8 mouse cellular contexts compared by ENCODE assay signal in genomic region chr9:88241203-88241995, GRCm38 (mm10).
DNase-seq lines count a peak whose midpoint lies in the region; ATAC-seq and TF ChIP-seq lines count a peak whose summit lies in the region.

No protein-coding gene starts in this region.

- H3K4me1 ChIP-seq in bone marrow, adult 2 months (ENCODE audit: control insufficient read depth, insufficient read depth, low read length): peaks cover 1% of the 10 kb centered on the region; the same call in 1 of the 2 replicates
- H3K4me1 ChIP-seq in embryonic fibroblast, embryonic 13.5 days (ENCODE audit: control insufficient read depth, insufficient read depth, low read length): no peaks in the 10 kb centered on the region
- no peaks in the 10 kb centered on the region for H3K4me1 ChIP-seq in heart, embryonic 11.5 days (ENCODE audit: control insufficient read depth, insufficient read depth, low read length)
- peaks cover 6% of the 10 kb centered on the region; the same call in 1 of the 2 replicates for H3K4me1 ChIP-seq in kidney, embryonic 16.5 days (ENCODE audit: insufficient read depth, low read length)
- no peaks in the 10 kb centered on the region; the same call in 1 of the 2 replicates for H3K4me1 ChIP-seq in liver, adult 2 months (ENCODE audit: control insufficient read depth, insufficient read depth, low read length)

- 6% methylated on average over 18 of the region's 18 CpGs for WGBS in bone marrow, adult 2 months
- WGBS in heart, embryonic 11.5 days (ENCODE audit: insufficient replicate concordance): 5% methylated on average over 18 of the region's 18 CpGs
- WGBS in kidney, embryonic 16.5 days: 4% methylated on average over 18 of the region's 18 CpGs
- 6% methylated on average over 18 of the region's 18 CpGs for WGBS in liver, adult 2 months

- peak; percentile 46; the same call in 1 of the 2 replicates for TF ChIP-seq CTCF in bone marrow, adult 2 months (IDR thresholded peaks at IDR 0.05; ENCODE audit: control insufficient read depth, insufficient read depth, low read length)
- TF ChIP-seq CTCF in embryonic fibroblast, embryonic 13.5 days (IDR thresholded peaks at IDR 0.05; ENCODE audit: borderline replicate concordance, insufficient read depth, low read length): peak; percentile 33; the same call in 1 of the 2 replicates
- peak; percentile 70 for TF ChIP-seq CTCF in liver, adult 2 months (IDR thresholded peaks at IDR 0.05; ENCODE audit: low read depth, low read length)

- peak overlapping the region; percentile 25 for H3K4me3 ChIP-seq in bone marrow, adult 2 months (replicated peaks; ENCODE audit: control insufficient read depth, low read depth, low read length)
- peak overlapping the region; percentile 18; the same call in 1 of the 2 replicates for H3K4me3 ChIP-seq in embryonic fibroblast, embryonic 13.5 days (ENCODE audit: insufficient read depth, low read length)
- H3K4me3 ChIP-seq in heart, embryonic 11.5 days (ENCODE audit: low read depth, low read length): peak overlapping the region; percentile 38
- peak overlapping the region; percentile 40 for H3K4me3 ChIP-seq in kidney, embryonic 16.5 days (ENCODE audit: low read length)
- peak overlapping the region; percentile 6; the same call in 1 of the 2 replicates for H3K4me3 ChIP-seq in liver, adult 2 months (ENCODE audit: insufficient read depth, low read depth, low read length)
- H3K4me3 ChIP-seq in myocyte: no peak overlapping the region

- no peak overlapping the region for H3K27ac ChIP-seq in bone marrow, adult 2 months (ENCODE audit: control insufficient read depth, insufficient read depth, low read depth, low read length, poor library complexity)
- H3K27ac ChIP-seq in embryonic fibroblast, embryonic 13.5 days (ENCODE audit: insufficient read depth, low read length): no peak overlapping the region
- peak overlapping the region; percentile 68 for H3K27ac ChIP-seq in heart, embryonic 11.5 days (ENCODE audit: low read depth, low read length)
- H3K27ac ChIP-seq in kidney, embryonic 16.5 days (ENCODE audit: low read length): no peak overlapping the region
- no peak overlapping the region for H3K27ac ChIP-seq in liver, adult 2 months (replicated peaks; ENCODE audit: insufficient read depth, low read depth, low read length)

- no peak overlapping the region for H3ac ChIP-seq in myocyte (ENCODE audit: control insufficient read depth, insufficient read length)

- peak overlapping the region; percentile 65 for H3K9ac ChIP-seq in heart, embryonic 11.5 days (ENCODE audit: low read depth, low read length)
- H3K9ac ChIP-seq in kidney, embryonic 16.5 days (replicated peaks; ENCODE audit: low read length): peak overlapping the region; percentile 65
- peak overlapping the region; percentile 27; the same call in 1 of the 2 replicates for H3K9ac ChIP-seq in liver, adult 2 months (ENCODE audit: low read depth, low read length)

- H3K4me2 ChIP-seq in heart, embryonic 11.5 days: peak overlapping the region; percentile 70
- peak overlapping the region; percentile 85 for H3K4me2 ChIP-seq in kidney, embryonic 16.5 days (replicated peaks; ENCODE audit: low read depth, low read length)
- H3K4me2 ChIP-seq in myocyte (ENCODE audit: low read depth): peak overlapping the region; percentile 77

- no peaks in the 10 kb centered on the region for H3K79me2 ChIP-seq in liver, adult 2 months (ENCODE audit: control insufficient read depth, insufficient read depth, low read length)
- H3K79me2 ChIP-seq in myocyte (ENCODE audit: control insufficient read depth, insufficient read depth): no peaks in the 10 kb centered on the region

- H3K9me3 ChIP-seq in heart, embryonic 11.5 days (replicated peaks; ENCODE audit: control insufficient read depth, low read length): no peaks in the 10 kb centered on the region
- H3K9me3 ChIP-seq in kidney, embryonic 16.5 days (ENCODE audit: low read length): no peaks in the 10 kb centered on the region

- peak; percentile 79 for ATAC-seq in heart, embryonic 11.5 days (replicated peaks; ENCODE audit: insufficient number of reproducible peaks, low FRiP score, low TSS enrichment)
- ATAC-seq in kidney, embryonic 16.5 days (ENCODE audit: low FRiP score, low TSS enrichment): peak; percentile 96

- TF ChIP-seq POLR2A in bone marrow, adult 2 months (IDR thresholded peaks at IDR 0.05; ENCODE audit: borderline replicate concordance, control insufficient read depth, low read depth, low read length): no peak
- peak; percentile 87 for TF ChIP-seq POLR2A in embryonic fibroblast, embryonic 13.5 days (IDR thresholded peaks at IDR 0.05; ENCODE audit: low read depth, low read length)
- no peak for TF ChIP-seq POLR2A in liver, adult 2 months (IDR thresholded peaks at IDR 0.05; ENCODE audit: extremely low read depth, insufficient read depth, low read length)
- peak; percentile 36 for TF ChIP-seq POLR2A in myocyte (IDR thresholded peaks at IDR 0.05; ENCODE audit: insufficient read length, low read depth)

- no peaks in the 10 kb centered on the region for H3K27me3 ChIP-seq in heart, embryonic 11.5 days (ENCODE audit: control insufficient read depth, insufficient read depth, low read length)
- no peaks in the 10 kb centered on the region for H3K27me3 ChIP-seq in kidney, embryonic 16.5 days (ENCODE audit: insufficient read depth, low read length)
- H3K27me3 ChIP-seq in liver, adult 2 months (ENCODE audit: control insufficient read depth, insufficient read depth, low read length): no peaks in the 10 kb centered on the region
- H3K27me3 ChIP-seq in myocyte (ENCODE audit: control insufficient read depth, insufficient read depth, insufficient read length): no peaks in the 10 kb centered on the region
- H3K27me3 ChIP-seq in splenic B cell, adult 2 months (ENCODE audit: control insufficient read depth, insufficient read depth, low read length, poor library complexity, severe bottlenecking): no peaks in the 10 kb centered on the region

- H3K36me3 ChIP-seq in heart, embryonic 11.5 days (ENCODE audit: control insufficient read depth, insufficient read depth, low read length): no peaks in the 10 kb centered on the region
- H3K36me3 ChIP-seq in kidney, embryonic 16.5 days (ENCODE audit: insufficient read depth, low read length): no peaks in the 10 kb centered on the region
- no peaks in the 10 kb centered on the region for H3K36me3 ChIP-seq in liver, adult 2 months (ENCODE audit: control insufficient read depth, insufficient read depth, low read length)
- H3K36me3 ChIP-seq in myocyte (ENCODE audit: control insufficient read depth, insufficient read depth): no peaks in the 10 kb centered on the region
- H3K36me3 ChIP-seq in splenic B cell, adult 2 months (ENCODE audit: control insufficient read depth, insufficient read depth, low read length, poor library complexity, severe bottlenecking): no peaks in the 10 kb centered on the region

- DNase-seq in B cell, adult 2 months: peak; percentile 63 to 68
- peak; percentile 82 for DNase-seq in liver, adult 2 months (ENCODE audit: extremely low read depth, low read depth, low spot score)
- DNase-seq in splenic B cell, adult 2 months (ENCODE audit: low read depth, low spot score): peak; percentile 66

TF ChIP-seq in myocyte, 11 proteins besides CTCF, POLR2A, EP300 and RAD21:
- TF ChIP-seq REST (IDR thresholded peaks at IDR 0.05; ENCODE audit: insufficient read depth, insufficient read length): no peak
- TF ChIP-seq USF1 (IDR thresholded peaks at IDR 0.05; ENCODE audit: low read depth): peak; percentile 39

Comparison
In these comparisons a context has a peak if more than half of its experiments do, and no peak if none do; other contexts are left out.
1. POLR2A ChIP-seq: peak in embryonic fibroblast, embryonic 13.5 days (single experiment) and myocyte (single experiment); none in bone marrow, adult 2 months (single experiment) and liver, adult 2 months (single experiment).
2. Peak in every context shown above with its lines, with median percentiles within 50 percentile points of each other: DNase-seq, CTCF ChIP-seq, H3K4me2 ChIP-seq and H3K9ac ChIP-seq.